Mouse (Mus musculus): ENCODE results near the gene Nxf2. TPM values are rescaled to one million over a fixed set of nuclear protein-coding genes. Genes with fewer than 3 reads are reported as not detected.

Gene Nxf2
- polyA plus RNA-seq, 1 experiment from 2014 or later: 0.43 TPM

Other genes starting within 250 kb of the Nxf2 start
- 34.8 and 36.7 TPM in 2 replicates for gene Armcx1, start 246.8 kb downstream of the Nxf2 start, polyA plus RNA-seq (2015; fragmentation: Nextera tagmentation; extraction: Ambion mirVana)
- gene Armcx6, start 213.3 kb downstream of the Nxf2 start, polyA plus RNA-seq (2015; fragmentation: Nextera tagmentation; extraction: Ambion mirVana): 14.5 and 14.8 TPM in 2 replicates
- 57.9 and 60.6 TPM in 2 replicates for gene Armcx3, start 208.2 kb downstream of the Nxf2 start, polyA plus RNA-seq (2015; fragmentation: Nextera tagmentation; extraction: Ambion mirVana)
- 32.7 and 36.5 TPM in 2 replicates for gene Armcx2, start 155.5 kb downstream of the Nxf2 start, polyA plus RNA-seq (2015; fragmentation: Nextera tagmentation; extraction: Ambion mirVana)
- gene Zmat1, start 44.5 kb upstream of the Nxf2 start, polyA plus RNA-seq (2015; fragmentation: Nextera tagmentation; extraction: Ambion mirVana): 2.6 and 3.1 TPM in 2 replicates
- gene Gm15023, start 212.9 kb upstream of the Nxf2 start, polyA plus RNA-seq (2015; fragmentation: Nextera tagmentation; extraction: Ambion mirVana): not detected in 2 replicates
- 0.68 and 0.78 TPM in 2 replicates for gene Tceal6, start 245.9 kb upstream of the Nxf2 start, polyA plus RNA-seq (2015; fragmentation: Nextera tagmentation; extraction: Ambion mirVana)

All from intestine, embryonic 16.5 days (tissue).